Mouse (Mus musculus): ENCODE data around the gene Tex33.

DNA sequence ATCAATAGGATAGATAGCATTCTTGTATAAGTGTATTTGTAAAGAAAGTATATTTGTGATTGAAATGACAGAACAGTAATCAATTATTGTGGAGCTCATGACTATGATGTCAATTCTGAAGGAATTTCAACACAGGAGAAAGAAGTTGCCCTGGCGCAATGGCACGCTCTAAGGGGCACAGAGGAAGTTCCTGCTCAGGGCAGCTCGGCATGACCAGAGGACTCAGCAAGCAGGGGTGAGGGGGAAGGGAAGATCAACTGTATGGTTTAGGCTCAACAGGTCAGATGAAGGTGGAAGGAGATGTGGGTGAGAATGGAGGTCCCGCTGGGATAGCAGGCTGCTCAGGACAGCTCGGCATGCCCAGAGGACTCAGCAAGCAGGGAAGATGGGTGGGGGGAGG, 40.2 kb downstream of the Tex33 start:
- TF ChIP-seq SMC3 (IDR thresholded peaks at IDR 0.05; ENCODE audit: low read depth, low read length) (no peak), CTCF (IDR thresholded peaks at IDR 0.05 in 2 of 3, conservative IDR thresholded peaks at IDR 0.05 in 1 of 3; ENCODE audit: control insufficient read depth in 1 of 3, insufficient read depth in 1 of 3, low read depth in 2 of 3, low read length in 3 of 3, poor library complexity in 1 of 3, severe bottlenecking in 1 of 3) (no peak), POLR2A (IDR thresholded peaks at IDR 0.05; ENCODE audit: control insufficient read depth in 1 of 2, insufficient read depth in 1 of 2, low read depth in 1 of 2, low read length in 2 of 2, poor library complexity in 1 of 2) (no peak), CHD2 (IDR thresholded peaks at IDR 0.05; ENCODE audit: low read length) (no peak), RAD21 (IDR thresholded peaks at IDR 0.05; ENCODE audit: low read depth, low read length) (no peak)

Measured in MEL (cell line).